Mouse (Mus musculus): ENCODE results near the gene Fer1l4. TPM values are rescaled to one million over a fixed set of nuclear protein-coding genes. Genes with fewer than 3 reads are reported as not detected.
A peak's percentile ranks its signal among the peaks of the same experiment; 100 is the strongest.

Fer1l4 gene
- polyA plus RNA-seq, 1 experiment = 0.14 TPM

DNA sequence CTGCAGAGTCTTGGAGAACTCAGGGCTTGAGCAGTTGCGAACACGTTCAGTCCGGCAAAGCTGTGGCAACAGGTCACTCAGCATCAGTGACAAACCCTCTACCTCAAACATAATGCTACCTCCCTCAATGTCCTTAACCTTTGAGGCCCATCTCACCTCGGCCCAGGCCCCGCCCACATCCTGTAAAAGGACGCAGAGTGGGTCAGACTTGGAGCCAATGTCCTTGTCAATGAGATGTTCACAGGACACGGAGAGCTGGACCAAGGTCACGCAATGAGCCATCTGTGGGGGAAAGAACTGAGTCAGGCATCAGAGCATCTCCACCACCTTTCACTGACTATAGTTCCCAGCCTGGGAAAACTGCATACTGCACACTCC is 26.4 kb upstream of the Fer1l4 start:
- TF ChIP-seq POLR2A (IDR thresholded peaks at IDR 0.05; ENCODE audit: low read depth, low read length) (no peak), CTCF (IDR thresholded peaks at IDR 0.05; ENCODE audit: extremely low read depth, insufficient read length, insufficient replicate concordance, low read depth, low read length) (no peak)
- Histone ChIP-seq H3K27ac (ENCODE audit: insufficient read depth, low read depth, low read length) (no peak overlapping the region), H3K36me3 (ENCODE audit: control insufficient read depth, insufficient read depth, low read length) (peaks cover 46% of the 10 kb centered on the region), H3K4me3 (ENCODE audit: low read depth, low read length) (no peak overlapping the region), H3K27me3 (ENCODE audit: control insufficient read depth, insufficient read depth, low read length) (no peaks in the 10 kb centered on the region), H3K4me1 (ENCODE audit: control insufficient read depth, insufficient read depth, insufficient read length, low read length) (no peaks in the 10 kb centered on the region)
- 78% methylated on average over 8 of the region's 8 CpGs for WGBS

DNA sequence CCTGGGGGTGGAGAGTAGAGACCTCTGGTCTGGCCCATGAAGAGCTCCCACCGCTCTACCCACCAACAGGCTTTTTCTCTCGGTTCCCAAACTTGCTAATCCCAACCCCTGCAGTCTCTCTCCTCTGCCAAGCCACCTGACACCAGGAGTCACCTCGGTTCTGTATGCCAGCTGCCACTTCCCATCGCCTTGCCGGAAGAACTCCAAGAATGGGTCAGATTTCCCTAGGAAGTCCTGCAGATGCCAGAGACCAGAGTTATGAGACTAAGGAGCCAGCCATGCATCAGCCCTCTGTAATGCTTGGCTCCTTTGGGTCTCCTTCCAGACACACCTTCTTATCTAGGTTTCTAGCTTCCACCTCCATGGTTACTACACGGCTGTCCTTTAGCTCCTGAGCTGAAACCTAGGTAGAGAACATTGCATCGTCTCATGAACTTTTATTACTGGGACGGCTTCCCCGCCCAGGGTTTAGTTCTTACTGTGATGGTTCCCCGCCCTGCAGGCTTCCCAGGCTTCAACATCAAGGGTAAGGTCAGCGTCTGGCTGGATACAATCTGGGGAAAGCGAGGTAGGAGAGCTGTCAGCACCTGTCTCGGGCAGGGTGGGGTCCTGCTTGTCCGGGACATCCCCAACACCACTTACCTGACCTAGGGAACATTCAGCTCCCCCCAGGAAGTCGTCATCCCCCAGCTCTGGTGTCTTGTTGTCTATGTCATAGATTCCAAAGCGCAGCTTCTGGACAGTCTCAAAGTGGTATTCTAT is 25.9 kb upstream of the Fer1l4 start:
- H3K4me1 ChIP-seq (ENCODE audit: control insufficient read depth, insufficient read depth, insufficient read length, low read length) = no peaks in the 10 kb centered on the region
- no peaks in the 10 kb centered on the region for H3K27me3 ChIP-seq (ENCODE audit: control insufficient read depth, insufficient read depth, low read length)
- H3K4me3 ChIP-seq (ENCODE audit: low read depth, low read length) = no peak overlapping the region
- peaks cover 51% of the 10 kb centered on the region for H3K36me3 ChIP-seq (ENCODE audit: control insufficient read depth, insufficient read depth, low read length)
- no peak for TF ChIP-seq POLR2A (IDR thresholded peaks at IDR 0.05; ENCODE audit: low read depth, low read length)
- no peak for TF ChIP-seq CTCF (IDR thresholded peaks at IDR 0.05; ENCODE audit: extremely low read depth, insufficient read length, insufficient replicate concordance, low read depth, low read length)
- H3K27ac ChIP-seq (ENCODE audit: insufficient read depth, low read depth, low read length) = no peak overlapping the region
- 83% methylated on average over 16 of the region's 16 CpGs for WGBS

DNA sequence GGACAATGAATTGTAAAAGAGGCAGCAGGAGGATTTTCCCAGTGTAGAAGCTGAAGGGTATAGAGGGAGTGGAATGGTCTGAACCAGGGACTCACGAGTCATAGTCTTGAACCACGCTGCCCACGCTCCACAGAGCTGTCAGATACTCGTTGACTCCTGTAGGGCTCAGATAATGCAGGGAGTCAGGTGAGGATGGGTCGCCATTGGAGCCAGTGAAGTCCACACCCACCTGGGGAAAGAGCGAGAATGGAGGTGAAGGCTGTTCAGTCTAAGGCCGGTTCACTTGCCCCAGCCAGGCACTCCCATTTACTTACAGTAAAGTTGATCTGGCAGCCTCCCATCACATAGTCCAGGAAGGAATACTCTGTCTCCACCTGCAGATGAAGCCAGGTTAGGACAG is 24.7 kb upstream of the Fer1l4 start:
- no peaks in the 10 kb centered on the region for H3K27me3 ChIP-seq (ENCODE audit: control insufficient read depth, insufficient read depth, low read length)
- TF ChIP-seq CTCF (IDR thresholded peaks at IDR 0.05; ENCODE audit: extremely low read depth, insufficient read length, insufficient replicate concordance, low read depth, low read length) (no peak), POLR2A (IDR thresholded peaks at IDR 0.05; ENCODE audit: low read depth, low read length) (no peak)
- H3K27ac ChIP-seq (ENCODE audit: insufficient read depth, low read depth, low read length) = no peak overlapping the region
- no peaks in the 10 kb centered on the region for H3K4me1 ChIP-seq (ENCODE audit: control insufficient read depth, insufficient read depth, insufficient read length, low read length)
- no peak overlapping the region for H3K4me3 ChIP-seq (ENCODE audit: low read depth, low read length)
- WGBS = 87% methylated on average over 7 of the region's 7 CpGs
- H3K36me3 ChIP-seq (ENCODE audit: control insufficient read depth, insufficient read depth, low read length) = peaks cover 61% of the 10 kb centered on the region

DNA sequence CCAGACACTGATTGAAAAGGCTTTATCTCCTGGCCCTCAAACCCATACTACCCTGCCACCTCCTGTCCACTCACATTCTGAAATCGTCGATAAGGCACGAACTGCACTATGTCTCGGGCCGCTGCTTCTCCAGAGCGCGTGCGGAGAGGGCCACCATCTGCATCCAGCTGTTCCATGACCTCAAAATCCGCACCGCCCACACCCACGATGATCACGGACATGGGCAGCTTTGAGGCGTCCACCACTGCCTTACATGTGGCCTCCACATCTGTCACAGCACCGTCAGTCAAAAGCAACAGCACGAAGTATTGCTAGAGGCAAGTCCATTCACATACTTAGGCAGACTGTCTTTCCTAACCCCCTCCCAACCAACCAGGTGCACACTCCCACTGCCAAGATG is 21.0 kb upstream of the Fer1l4 start:
- no peaks in the 10 kb centered on the region for H3K27me3 ChIP-seq (ENCODE audit: control insufficient read depth, insufficient read depth, low read length)
- TF ChIP-seq CTCF (IDR thresholded peaks at IDR 0.05; ENCODE audit: extremely low read depth, insufficient read length, insufficient replicate concordance, low read depth, low read length) (no peak), POLR2A (IDR thresholded peaks at IDR 0.05; ENCODE audit: low read depth, low read length) (no peak)
- no peak overlapping the region for H3K27ac ChIP-seq (ENCODE audit: insufficient read depth, low read depth, low read length)
- no peaks in the 10 kb centered on the region for H3K4me1 ChIP-seq (ENCODE audit: control insufficient read depth, insufficient read depth, insufficient read length, low read length)
- peaks cover 64% of the 10 kb centered on the region for H3K36me3 ChIP-seq (ENCODE audit: control insufficient read depth, insufficient read depth, low read length)
- 94% methylated on average over 15 of the region's 15 CpGs for WGBS
- H3K4me3 ChIP-seq (ENCODE audit: low read depth, low read length) = no peak overlapping the region

DNA sequence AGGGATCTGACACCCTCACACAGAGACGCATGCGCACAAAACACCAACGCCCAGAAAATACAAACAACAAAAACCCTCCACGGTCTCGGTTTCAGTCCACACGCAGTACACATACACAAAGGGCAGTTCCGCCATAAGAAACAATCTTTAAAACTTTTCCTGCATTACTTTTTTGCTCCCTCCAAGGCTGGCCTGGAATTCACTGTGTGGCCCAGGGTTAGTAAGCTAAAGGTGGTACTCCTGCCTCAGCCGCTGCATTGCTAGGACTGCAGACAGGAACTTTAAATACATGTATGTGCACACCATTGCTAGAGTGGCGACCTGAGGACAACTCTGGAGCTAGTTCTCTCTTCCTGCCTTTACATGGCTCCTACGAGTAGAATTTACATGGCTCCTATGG is 18.5 kb upstream of the Fer1l4 start:
- WGBS = 97% methylated on average over 10 of the region's 10 CpGs
- Histone ChIP-seq H3K36me3 (ENCODE audit: control insufficient read depth, insufficient read depth, low read length) (peaks cover 42% of the 10 kb centered on the region), H3K27ac (ENCODE audit: insufficient read depth, low read depth, low read length) (no peak overlapping the region), H3K4me3 (ENCODE audit: low read depth, low read length) (no peak overlapping the region), H3K27me3 (ENCODE audit: control insufficient read depth, insufficient read depth, low read length) (no peaks in the 10 kb centered on the region), H3K4me1 (ENCODE audit: control insufficient read depth, insufficient read depth, insufficient read length, low read length) (no peaks in the 10 kb centered on the region)
- TF ChIP-seq CTCF (IDR thresholded peaks at IDR 0.05; ENCODE audit: extremely low read depth, insufficient read length, insufficient replicate concordance, low read depth, low read length) = no peak
- TF ChIP-seq POLR2A (IDR thresholded peaks at IDR 0.05; ENCODE audit: low read depth, low read length) = no peak

DNA sequence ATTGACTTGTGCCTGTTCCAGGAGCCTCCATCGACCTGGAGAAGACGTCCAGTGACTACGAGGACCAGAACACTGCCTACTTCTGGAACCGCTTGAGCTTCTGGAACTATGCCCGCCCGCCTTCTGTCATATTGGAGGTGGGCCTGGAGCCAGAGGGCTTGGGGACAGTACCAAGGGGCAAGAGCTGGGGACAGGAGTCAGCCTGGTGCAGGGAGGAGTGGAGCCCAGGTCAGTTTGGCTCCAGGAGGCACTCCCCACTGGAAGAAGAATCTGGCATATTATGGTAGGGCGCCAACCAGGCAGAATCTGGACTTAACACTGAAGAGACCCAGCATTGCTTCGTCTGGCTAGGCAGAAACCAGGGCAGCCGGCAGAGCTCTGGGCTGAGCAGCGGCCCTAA is 15.2 kb upstream of the Fer1l4 start:
- 82% methylated on average over 10 of the region's 10 CpGs for WGBS
- Histone ChIP-seq H3K36me3 (ENCODE audit: control insufficient read depth, insufficient read depth, low read length) (peaks cover 13% of the 10 kb centered on the region), H3K27me3 (ENCODE audit: control insufficient read depth, insufficient read depth, low read length) (no peaks in the 10 kb centered on the region; the same call in 1 of the 2 replicates), H3K4me3 (ENCODE audit: low read depth, low read length) (no peak overlapping the region), H3K27ac (ENCODE audit: insufficient read depth, low read depth, low read length) (no peak overlapping the region), H3K4me1 (ENCODE audit: control insufficient read depth, insufficient read depth, insufficient read length, low read length) (peaks cover 6% of the 10 kb centered on the region)
- no peak for TF ChIP-seq CTCF (IDR thresholded peaks at IDR 0.05; ENCODE audit: extremely low read depth, insufficient read length, insufficient replicate concordance, low read depth, low read length)
- no peak for TF ChIP-seq POLR2A (IDR thresholded peaks at IDR 0.05; ENCODE audit: low read depth, low read length)

DNA sequence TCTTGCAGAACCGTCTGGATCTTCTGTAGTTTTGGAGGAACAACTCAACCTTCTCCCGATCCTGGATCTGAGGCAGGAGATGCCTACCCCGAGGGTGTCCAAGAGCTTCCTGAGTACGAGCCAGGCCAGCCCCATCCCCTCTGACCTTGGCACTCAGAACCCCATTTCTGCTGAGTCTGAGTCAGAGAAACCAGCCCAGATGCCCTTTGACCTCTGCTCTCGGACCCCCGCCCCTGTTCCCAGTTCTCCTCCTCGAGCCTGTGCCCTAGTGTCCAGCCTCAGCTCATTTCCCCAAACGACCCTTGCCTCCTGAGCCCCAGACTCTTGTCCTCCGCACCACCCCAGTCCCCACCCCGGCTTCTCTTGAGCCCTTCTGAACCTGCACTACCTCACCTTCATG is 13.4 kb upstream of the Fer1l4 start:
- peaks cover 1% of the 10 kb centered on the region; the same call in 1 of the 2 replicates for H3K36me3 ChIP-seq (ENCODE audit: control insufficient read depth, insufficient read depth, low read length)
- H3K4me1 ChIP-seq (ENCODE audit: control insufficient read depth, insufficient read depth, insufficient read length, low read length) = peaks cover 6% of the 10 kb centered on the region
- no peaks in the 10 kb centered on the region; the same call in 1 of the 2 replicates for H3K27me3 ChIP-seq (ENCODE audit: control insufficient read depth, insufficient read depth, low read length)
- 33% methylated on average over 10 of the region's 10 CpGs for WGBS
- no peak overlapping the region for H3K27ac ChIP-seq (ENCODE audit: insufficient read depth, low read depth, low read length)
- TF ChIP-seq POLR2A (IDR thresholded peaks at IDR 0.05; ENCODE audit: low read depth, low read length) (no peak), CTCF (IDR thresholded peaks at IDR 0.05; ENCODE audit: extremely low read depth, insufficient read length, insufficient replicate concordance, low read depth, low read length) (no peak)
- H3K4me3 ChIP-seq (ENCODE audit: low read depth, low read length) = peak overlapping the region; percentile 81

All from small intestine, adult 2 months (tissue).